Mouse (Mus musculus): ENCODE measurements at regions not wholly inside any gene's neighbourhood (a gene's known extent, or its start where the extent isn't known, plus 50 kb on each side); places are given as distances from the start of the nearest gene placed in this dataset.

- TF ChIP-seq GATA1 (IDR thresholded peaks at IDR 0.05; ENCODE audit: borderline replicate concordance, low read length) (no peak), FLI1 (IDR thresholded peaks at IDR 0.05; ENCODE audit: low read length) (no peak)
Measured at GRCm38 (mm10) chr17:4521031-4521430, 473.1 kb upstream of the Arid1b start.
